Mouse (Mus musculus) cerebellum, adult 2 months (tissue): ENCODE results near the gene Pibf1.

ENCODE experiments used
- CTCF ChIP-seq: fragments of 200-500 bp; IDR thresholded peaks from 2 replicates; pipeline ENCODE4 v1.5.1; 2011; ENCODE audit warnings: low read depth, mild to moderate bottlenecking, control low read depth, low read length, moderate library complexity, borderline replicate concordance; ENCODE audit not compliant: insufficient read depth
- POLR2A ChIP-seq: fragments of 200-500 bp; IDR thresholded peaks from 2 replicates; pipeline ENCODE4 v1.6.1; 2011; ENCODE audit warnings: low read length, control low read depth, borderline replicate concordance; ENCODE audit not compliant: insufficient read depth

- TF ChIP-seq CTCF (no peak), POLR2A (no peak)
Measured at GRCm38 (mm10) chr14:99104542-99105123, 5.4 kb downstream of the Pibf1 start.
